Mouse (Mus musculus): ENCODE results near the gene Krt84.
A peak's percentile ranks its signal among the peaks of the same experiment; 100 is the strongest.
"Not testable (repeated sequence)": the region's sequence is repeated elsewhere in the genome, so short reads cannot be mapped to it uniquely, and the experiment has no call there.

The Krt84 gene

GRCm38 (mm10) chr15:101532720-101533119, at the start of gene Krt84:
Gene Krt84, minus strand, starts transcription at chr15:101532820.
- no peak for DNase-seq (ENCODE audit: low spot score in 2 of 2)

DNA sequence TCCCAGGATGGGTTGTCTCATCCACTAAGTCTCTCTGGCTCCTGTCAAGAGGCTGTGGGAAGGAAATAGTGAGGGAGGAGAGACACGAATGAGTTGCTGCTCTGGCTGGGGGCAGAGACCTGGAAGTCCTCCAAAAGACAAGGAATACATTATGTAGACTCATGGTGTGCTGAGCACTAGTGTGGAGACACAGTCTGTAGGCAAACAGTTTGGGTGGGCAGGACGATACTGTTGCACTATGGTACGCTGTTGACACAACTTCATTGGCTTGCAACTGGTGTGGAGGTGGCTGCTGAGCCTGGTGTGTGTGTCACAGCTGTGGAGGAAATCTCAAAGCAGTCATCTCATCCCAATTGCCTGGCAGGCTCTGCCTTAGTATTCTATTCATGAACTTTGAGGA, 49.1 kb upstream of the Krt84 start:
- DNase-seq (ENCODE audit: low spot score in 2 of 2): no peak

DNA sequence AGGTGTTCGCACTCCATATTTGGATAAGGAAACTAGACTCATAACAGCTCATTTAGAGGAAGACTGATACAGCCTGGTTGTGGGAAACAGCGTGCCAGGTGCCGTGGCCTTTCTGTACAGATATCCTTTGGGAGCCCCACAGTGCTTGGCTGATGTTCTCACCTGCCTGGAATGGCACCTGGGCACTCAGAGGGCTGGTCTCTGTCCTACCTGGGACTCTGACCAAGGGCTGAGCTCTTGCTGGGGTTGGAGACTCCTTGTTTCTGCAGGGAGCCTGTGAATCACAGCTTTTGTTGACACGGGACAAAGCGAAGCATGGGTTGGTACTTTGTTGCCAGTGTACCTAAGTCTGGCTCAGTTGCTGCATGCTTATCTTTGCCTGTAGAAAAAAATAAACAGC, 42.9 kb upstream of the Krt84 start:
- no peak for DNase-seq (ENCODE audit: low spot score in 2 of 2)

- no peak for DNase-seq (ENCODE audit: low spot score in 2 of 2)
Measured at GRCm38 (mm10) chr15:101573796-101574345, 41.3 kb upstream of the Krt84 start, which contains the start of gene Krt75. Gene Krt75, minus strand, starts transcription at chr15:101573904.

- no peak for DNase-seq (ENCODE audit: low spot score in 2 of 2)
Measured at GRCm38 (mm10) chr15:101567780-101568179, 35.2 kb upstream of the Krt84 start.

GRCm38 (mm10) chr15:101562850-101563249, 30.2 kb upstream of the Krt84 start, which contains the start of gene Krt90:
Gene Krt90, minus strand, starts transcription at chr15:101562950.
- DNase-seq (ENCODE audit: low spot score in 2 of 2): no peak

DNA sequence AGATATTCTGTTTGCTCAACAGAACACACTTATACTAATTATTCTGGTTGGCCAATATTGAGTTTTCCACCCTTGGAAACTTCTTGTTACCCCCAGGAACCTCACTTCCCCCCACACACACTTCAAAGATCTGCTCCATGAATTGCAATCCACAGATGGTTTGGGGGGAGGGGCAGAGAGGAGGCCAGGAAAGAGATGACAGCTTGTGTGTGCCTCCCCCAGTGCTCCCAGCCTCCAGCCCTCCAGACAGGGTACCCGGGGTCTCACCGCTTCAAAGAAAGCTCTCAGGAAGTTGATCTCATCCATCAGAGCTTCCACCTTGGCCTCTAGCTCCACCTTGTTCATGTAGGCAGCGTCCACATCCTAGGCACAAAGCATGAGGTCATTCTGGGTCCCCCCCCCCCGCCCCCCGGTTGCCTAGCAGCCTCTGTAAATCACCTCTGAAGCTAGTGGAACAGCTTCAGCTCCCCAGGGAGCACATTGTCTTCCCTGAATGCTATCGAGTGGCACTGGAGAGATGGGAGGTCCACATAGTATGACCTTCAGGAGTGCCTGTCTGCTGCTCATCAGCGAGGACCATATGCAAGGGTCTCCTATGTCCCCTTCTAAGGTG, 25.5 kb upstream of the Krt84 start:
- DNase-seq (ENCODE audit: low spot score in 2 of 2): no peak

DNA sequence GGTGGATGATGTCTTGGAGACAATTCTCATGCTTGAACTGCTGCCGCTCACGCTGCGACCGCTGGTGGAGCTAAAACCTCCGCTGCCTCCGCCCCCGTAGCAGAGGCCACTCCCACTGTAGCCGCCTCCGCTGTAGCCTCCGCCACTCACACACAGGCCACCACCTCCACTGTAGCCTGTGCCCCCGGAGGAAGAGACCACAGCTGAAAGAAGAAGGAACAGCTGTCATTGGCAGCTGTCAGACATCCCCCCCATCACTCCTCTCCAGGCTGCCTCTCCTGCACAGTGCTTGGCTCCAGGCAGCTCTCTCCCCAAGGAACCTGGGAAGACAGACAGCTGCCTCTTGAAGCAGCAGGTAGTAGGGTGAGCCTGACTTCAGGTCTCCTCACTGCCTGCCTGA, 20.5 kb upstream of the Krt84 start:
- DNase-seq (ENCODE audit: low spot score in 2 of 2): peak; percentile 41

DNA sequence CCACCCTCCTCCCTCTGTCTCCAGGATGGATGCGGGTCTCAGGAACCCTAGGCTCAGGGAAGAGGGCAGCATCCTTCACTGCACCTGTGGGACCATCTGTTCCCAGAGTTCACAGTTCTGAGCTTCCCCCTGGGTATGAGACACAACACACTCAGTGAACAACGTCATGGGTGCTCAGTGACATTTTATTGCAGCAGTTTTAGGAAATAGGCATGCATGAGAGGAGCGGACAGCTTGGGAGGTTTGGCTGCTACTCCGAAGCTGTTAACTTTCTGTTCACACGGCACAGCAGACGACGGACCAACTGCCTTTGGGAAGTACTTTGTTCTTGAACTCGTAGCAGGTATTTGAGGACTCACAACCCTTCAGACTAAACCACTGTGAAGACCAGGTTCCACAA, 19.6 kb upstream of the Krt84 start:
- peak; percentile 38 to 46 for DNase-seq (ENCODE audit: low spot score in 2 of 2)

- no peak for DNase-seq (ENCODE audit: low spot score in 2 of 2)
Measured at GRCm38 (mm10) chr15:101550567-101550966, 17.9 kb upstream of the Krt84 start, which contains the start of gene Krt82. Gene Krt82, minus strand, starts transcription at chr15:101550667.

- DNase-seq (ENCODE audit: low spot score in 2 of 2): no peak
Measured at GRCm38 (mm10) chr15:101544478-101544877, 11.9 kb upstream of the Krt84 start.

DNA sequence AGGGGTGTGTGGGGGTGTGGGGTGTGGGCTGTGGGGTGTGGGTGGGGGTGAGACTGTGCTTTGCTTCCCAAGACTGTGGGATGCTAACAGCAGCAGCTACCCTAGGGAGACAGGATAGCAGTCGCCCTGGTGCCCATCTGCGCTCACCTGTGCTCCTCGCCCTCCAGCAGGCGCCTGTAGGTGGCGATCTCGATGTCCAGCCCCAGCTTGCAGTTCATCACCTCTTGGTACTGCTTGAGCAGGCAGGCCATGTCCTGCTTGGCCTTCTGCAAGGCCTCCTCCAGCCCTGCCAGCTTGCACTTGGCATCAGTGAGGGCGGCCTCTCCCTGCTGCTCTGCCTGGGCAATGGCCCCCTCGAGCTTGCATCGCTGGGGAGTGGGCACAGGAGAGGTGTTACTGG, 9.9 kb upstream of the Krt84 start:
- no peak for DNase-seq (ENCODE audit: low spot score in 2 of 2)

- no peak for DNase-seq (ENCODE audit: low spot score in 2 of 2)
Measured at GRCm38 (mm10) chr15:101538580-101538900, 5.9 kb upstream of the Krt84 start.

DNA sequence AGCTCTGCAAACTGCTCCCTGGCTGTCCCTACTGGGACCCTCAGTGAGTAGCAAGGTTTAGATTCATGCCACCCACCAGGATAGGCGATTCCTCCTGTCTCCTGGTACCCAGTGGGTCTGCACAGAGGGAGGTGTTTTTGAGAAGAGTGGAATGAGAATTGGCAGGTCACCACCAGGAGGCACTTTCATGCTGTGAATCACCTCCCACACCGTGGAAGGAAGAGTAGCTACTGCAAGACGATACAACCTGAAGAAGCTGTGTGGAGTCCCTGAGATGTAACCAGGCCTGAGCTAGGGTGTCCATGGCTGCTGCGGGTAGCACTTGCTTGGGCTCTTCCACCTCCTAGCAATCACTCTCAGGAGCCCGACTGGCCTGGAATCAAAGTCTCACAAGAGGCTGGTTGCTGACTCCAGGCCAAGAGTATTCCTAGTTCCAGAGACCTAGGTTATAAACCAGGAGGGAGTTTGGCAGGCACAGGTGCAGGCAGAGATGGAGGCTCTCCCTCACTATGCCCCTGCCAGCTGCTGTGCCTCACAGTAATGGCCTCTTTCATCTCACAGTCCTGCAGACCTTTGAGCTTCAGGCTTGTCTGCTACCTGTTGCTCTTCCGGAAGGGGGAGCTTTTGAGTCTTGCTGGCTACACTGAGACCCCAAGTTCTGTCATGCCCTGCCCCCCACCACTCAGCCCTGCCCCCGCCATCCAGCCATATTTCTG, 5.4 kb upstream of the Krt84 start:
- DNase-seq (ENCODE audit: low spot score in 2 of 2): no peak

- DNase-seq (ENCODE audit: low spot score in 2 of 2): no peak
Measured at GRCm38 (mm10) chr15:101536054-101536850, 3.6 kb upstream of the Krt84 start.

DNA sequence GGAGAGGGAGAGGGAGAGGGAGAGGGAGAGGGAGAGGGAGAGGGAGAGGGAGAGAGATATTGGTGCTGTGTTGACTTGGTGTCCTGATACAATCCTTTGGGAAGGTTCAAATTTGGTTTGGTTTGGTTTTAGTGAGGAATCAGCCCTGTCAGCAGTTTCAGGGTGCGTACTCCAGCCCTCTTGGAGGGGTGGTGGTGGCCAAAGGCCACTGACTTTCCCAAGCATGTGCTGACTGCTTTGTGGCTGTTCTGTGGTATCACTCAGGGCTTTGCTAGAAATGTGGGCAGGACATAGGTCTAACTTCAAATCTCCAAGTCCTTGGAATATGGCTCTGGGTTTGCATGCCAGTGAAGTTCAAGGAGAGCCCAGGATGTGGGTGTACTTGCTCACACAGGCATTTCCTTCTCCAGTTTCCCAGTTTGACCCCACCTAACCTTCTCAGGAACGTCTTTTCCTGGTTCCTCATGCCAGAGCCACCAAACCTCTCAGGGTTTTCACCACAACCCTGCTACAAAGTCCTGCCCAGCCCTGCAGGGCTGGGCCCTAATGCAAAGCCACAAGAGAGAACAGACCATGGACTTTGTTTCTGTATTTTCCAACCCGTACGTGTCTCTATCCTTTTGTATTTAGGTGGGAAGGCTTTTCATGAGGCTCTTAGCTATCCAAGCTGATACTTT, 9.9 kb downstream of the Krt84 start:
- no peak for DNase-seq (ENCODE audit: low spot score in 2 of 2)

- peak; percentile 78 to 89 for DNase-seq (ENCODE audit: low spot score in 2 of 2)
Measured at GRCm38 (mm10) chr15:101519792-101520191, 12.8 kb downstream of the Krt84 start.

DNA sequence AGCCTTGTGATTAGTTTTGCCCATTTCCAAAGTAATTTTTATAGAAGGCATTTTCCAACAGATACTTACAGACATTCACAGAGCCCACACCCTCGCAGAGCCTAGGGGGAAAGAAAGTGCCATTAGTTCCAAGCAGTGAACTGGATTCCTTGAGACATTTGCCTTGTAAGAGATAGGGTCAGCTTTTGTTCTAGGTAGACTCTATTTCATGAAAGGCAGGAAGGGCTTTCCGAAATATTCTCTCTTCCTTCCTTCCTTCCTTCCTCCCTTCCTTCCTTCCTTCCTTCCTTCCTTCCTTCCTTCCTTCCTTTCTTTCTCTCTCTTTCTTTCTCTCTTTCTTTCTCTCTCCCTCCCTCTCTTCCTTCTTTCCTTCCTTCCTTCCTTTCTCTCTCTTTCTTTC, 15.5 kb downstream of the Krt84 start, which contains the start of gene Gm49425:
Gene Gm49425 (minus strand): TSS at position 101 of the 400 bp plus-strand sequence.
- not testable (repeated sequence) for DNase-seq (ENCODE audit: low spot score in 2 of 2)

GRCm38 (mm10) chr15:101508247-101508646, 24.4 kb downstream of the Krt84 start:
- DNase-seq (ENCODE audit: low spot score in 2 of 2): no peak

DNA sequence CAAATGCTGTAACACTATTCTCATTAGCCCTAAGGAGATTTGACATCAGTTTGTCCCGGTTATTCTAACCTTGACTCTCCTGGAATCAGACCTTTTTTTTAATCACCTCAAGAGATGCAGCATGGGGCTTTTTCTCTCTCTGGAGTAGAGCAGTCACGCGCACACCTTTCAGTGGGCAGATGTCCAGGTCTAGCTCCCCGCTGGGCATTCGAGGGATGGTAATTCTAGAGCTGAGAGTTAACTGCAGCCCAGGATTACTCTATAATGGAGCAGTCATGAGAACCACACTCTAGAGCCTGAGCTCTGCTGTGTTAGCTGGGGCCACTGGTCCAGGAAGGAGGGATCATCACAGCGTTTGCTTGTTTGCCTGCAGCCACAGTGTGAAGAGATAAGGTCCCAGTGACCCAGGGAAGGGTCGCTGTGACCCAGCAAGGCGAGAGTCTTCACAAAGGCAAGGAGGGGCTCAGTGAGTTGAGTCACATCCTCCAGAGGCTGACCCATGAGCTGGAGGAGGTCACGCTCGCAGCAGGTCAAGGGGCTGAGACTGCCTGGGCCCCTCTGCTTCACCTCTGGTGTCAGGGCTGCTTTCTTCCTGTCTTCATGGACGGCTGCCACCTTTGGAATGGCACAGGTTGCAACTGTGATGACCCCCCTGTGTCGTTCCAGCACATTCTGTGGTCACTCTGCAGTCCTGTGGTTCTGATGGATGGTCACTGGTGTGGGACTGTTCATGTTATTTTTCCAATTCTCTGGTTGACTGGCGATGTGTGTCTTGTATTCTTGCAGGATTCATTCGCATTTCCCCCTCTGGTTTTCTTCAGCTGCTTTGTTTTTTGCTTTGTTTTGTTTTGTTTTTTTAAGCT, 25.5 kb downstream of the Krt84 start:
- DNase-seq (ENCODE audit: low spot score in 2 of 2): no peak

DNA sequence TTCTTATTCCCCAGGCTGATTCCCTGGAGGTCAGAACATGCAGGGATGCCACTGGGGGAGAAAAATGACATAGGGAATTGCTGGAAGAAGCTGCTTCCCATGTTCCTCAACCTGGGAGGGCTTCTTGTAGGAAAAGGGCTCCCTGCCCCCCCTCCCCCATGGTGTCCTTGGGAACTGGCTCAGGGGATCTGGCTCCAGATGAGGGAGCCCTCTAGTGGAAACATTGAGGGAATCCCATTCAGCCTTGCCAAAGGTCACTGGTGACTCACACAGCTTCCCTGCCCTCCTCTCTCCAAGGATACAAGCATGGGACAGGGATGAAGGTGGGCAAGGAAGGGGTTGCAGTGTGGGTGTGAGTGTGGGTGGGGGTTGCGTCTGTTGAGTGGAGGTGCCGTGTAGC, 35.4 kb downstream of the Krt84 start:
- no peak for DNase-seq (ENCODE audit: low spot score in 2 of 2)

All from right cerebral cortex, postnatal 10 days (tissue).